In genomic region chr1:132890161-132890794, GRCm38 (mm10) we compare ENCODE assay signal across 12 mouse cellular contexts. TPM values are rescaled to one million over a fixed set of nuclear protein-coding genes. Genes with fewer than 3 reads are reported as not detected.
DNase-seq lines count a peak whose midpoint lies in the region; ATAC-seq and TF ChIP-seq lines count a peak whose summit lies in the region.
"Had no signal": no experiment of that assay in that cellular context is flagged by ENCODE, and none has a peak within 500 bp of the region (broad histone marks: within the 10 kb centered on the region; RNA-seq: fewer than 3 reads in every experiment).

No protein-coding gene starts in this region.

- H3K9me3 ChIP-seq in hindbrain, embryonic 12.5 days (replicated peaks), result no peaks in the 10 kb centered on the region
- H3K9me3 ChIP-seq in hindbrain, embryonic 10.5 days, result no peaks in the 10 kb centered on the region
- no peaks in the 10 kb centered on the region for H3K9me3 ChIP-seq in neural tube, embryonic 11.5 days (ENCODE audit: control insufficient read depth, low read length)
- H3K9me3 ChIP-seq in forebrain, embryonic 16.5 days (ENCODE audit: control insufficient read depth, low read length), result no peaks in the 10 kb centered on the region
- no peaks in the 10 kb centered on the region for H3K9me3 ChIP-seq in stomach, postnatal 0 days (ENCODE audit: control insufficient read depth, low read length)
- H3K9me3 ChIP-seq: embryonic facial prominence, embryonic 13.5 days; liver, embryonic 15.5 days had no signal

- DNase-seq in hindbrain, embryonic 10.5 days (ENCODE audit: low spot score), result no peak
- DNase-seq in neural tube, embryonic 11.5 days (ENCODE audit: low spot score), result peak; percentile 10
- no peak for DNase-seq in neural tube, embryonic 10.5 days (ENCODE audit: extremely low spot score, low spot score)
- DNase-seq in stomach, postnatal 0 days (ENCODE audit: low spot score), result peak; percentile 17
- no peak for DNase-seq in heart, postnatal 36 days
- DNase-seq: right cerebral cortex, postnatal 4 days had no signal

- no peaks in the 10 kb centered on the region for H3K36me3 ChIP-seq in hindbrain, embryonic 12.5 days
- H3K36me3 ChIP-seq in hindbrain, embryonic 10.5 days, result no peaks in the 10 kb centered on the region
- H3K36me3 ChIP-seq in neural tube, embryonic 11.5 days (ENCODE audit: control insufficient read depth, insufficient read depth, low read length), result no peaks in the 10 kb centered on the region
- H3K36me3 ChIP-seq in forebrain, embryonic 16.5 days (ENCODE audit: control insufficient read depth, insufficient read depth), result no peaks in the 10 kb centered on the region
- no peaks in the 10 kb centered on the region for H3K36me3 ChIP-seq in stomach, postnatal 0 days (ENCODE audit: control insufficient read depth, insufficient read depth, low read length)
- H3K36me3 ChIP-seq: embryonic facial prominence, embryonic 13.5 days; liver, embryonic 15.5 days had no signal

- intact Hi-C loops in heart, postnatal 36 days (cut with DNase I), result no loop called here

- H3K9ac ChIP-seq in hindbrain, embryonic 12.5 days, result no peak overlapping the region
- no peak overlapping the region for H3K9ac ChIP-seq in neural tube, embryonic 11.5 days (ENCODE audit: low read length)
- no peak overlapping the region for H3K9ac ChIP-seq in forebrain, embryonic 16.5 days (replicated peaks; ENCODE audit: low read depth, low read length)
- H3K9ac ChIP-seq in stomach, postnatal 0 days (ENCODE audit: low read length), result no peak overlapping the region
- H3K9ac ChIP-seq: embryonic facial prominence, embryonic 13.5 days; liver, embryonic 15.5 days had no signal

- H3K4me1 ChIP-seq in hindbrain, embryonic 12.5 days, result peaks cover 23% of the 10 kb centered on the region
- peaks cover 39% of the 10 kb centered on the region for H3K4me1 ChIP-seq in hindbrain, embryonic 10.5 days (replicated peaks)
- H3K4me1 ChIP-seq in neural tube, embryonic 11.5 days (ENCODE audit: control insufficient read depth, insufficient read depth, low read length), result peaks cover 5% of the 10 kb centered on the region; the same call in 1 of the 2 replicates
- H3K4me1 ChIP-seq in forebrain, embryonic 16.5 days (replicated peaks; ENCODE audit: control insufficient read depth, insufficient read depth, low read length), result peaks cover 18% of the 10 kb centered on the region
- no peaks in the 10 kb centered on the region for H3K4me1 ChIP-seq in stomach, postnatal 0 days (replicated peaks; ENCODE audit: control insufficient read depth, insufficient read depth)
- H3K4me1 ChIP-seq: liver, embryonic 15.5 days had no signal

- TF ChIP-seq EP300 in stomach, postnatal 0 days (optimal IDR thresholded peaks at IDR 0.05), result no peak

- peak overlapping the region; percentile 32; the same call in 1 of the 2 replicates for H3K27ac ChIP-seq in hindbrain, embryonic 12.5 days
- no peak overlapping the region for H3K27ac ChIP-seq in hindbrain, embryonic 10.5 days
- no peak overlapping the region for H3K27ac ChIP-seq in neural tube, embryonic 11.5 days (ENCODE audit: low read depth, low read length)
- no peak overlapping the region for H3K27ac ChIP-seq in forebrain, embryonic 16.5 days (ENCODE audit: low read length)
- H3K27ac ChIP-seq in stomach, postnatal 0 days (replicated peaks), result no peak overlapping the region
- H3K27ac ChIP-seq: embryonic facial prominence, embryonic 13.5 days; liver, embryonic 15.5 days had no signal

- H3K4me3 ChIP-seq in hindbrain, embryonic 12.5 days, result no peak overlapping the region
- no peak overlapping the region for H3K4me3 ChIP-seq in hindbrain, embryonic 10.5 days
- no peak overlapping the region for H3K4me3 ChIP-seq in neural tube, embryonic 11.5 days (ENCODE audit: low read depth, low read length)
- no peak overlapping the region for H3K4me3 ChIP-seq in forebrain, embryonic 16.5 days (replicated peaks; ENCODE audit: low read length)
- no peak overlapping the region for H3K4me3 ChIP-seq in stomach, postnatal 0 days (ENCODE audit: low read depth, low read length)
- H3K4me3 ChIP-seq: embryonic facial prominence, embryonic 13.5 days; liver, embryonic 15.5 days had no signal

- H3K4me2 ChIP-seq in hindbrain, embryonic 12.5 days (replicated peaks), result no peak overlapping the region
- no peak overlapping the region for H3K4me2 ChIP-seq in neural tube, embryonic 11.5 days (ENCODE audit: low read depth)
- H3K4me2 ChIP-seq in forebrain, embryonic 16.5 days (ENCODE audit: low read length), result no peak overlapping the region
- no peak overlapping the region for H3K4me2 ChIP-seq in stomach, postnatal 0 days (replicated peaks; ENCODE audit: low read depth)
- H3K4me2 ChIP-seq: embryonic facial prominence, embryonic 13.5 days; liver, embryonic 15.5 days had no signal

- TF ChIP-seq CTCF in stomach, postnatal 0 days (IDR thresholded peaks at IDR 0.05; ENCODE audit: low read depth), result no peak

- 64% methylated on average over 11 of the region's 11 CpGs for WGBS in hindbrain, embryonic 12.5 days
- 75% methylated on average over 11 of the region's 11 CpGs for WGBS in hindbrain, embryonic 10.5 days
- 68% methylated on average over 11 of the region's 11 CpGs for WGBS in neural tube, embryonic 11.5 days
- 56% methylated on average over 11 of the region's 11 CpGs for whole genome bisulfite sequencing in forebrain, embryonic 16.5 days
- WGBS in stomach, postnatal 0 days, result 57% methylated on average over 11 of the region's 11 CpGs

- ATAC-seq in hindbrain, embryonic 12.5 days (ENCODE audit: low FRiP score), result peak; percentile 29; the same call in 1 of the 2 replicates
- ATAC-seq in neural tube, embryonic 11.5 days (ENCODE audit: insufficient read depth, low FRiP score, low TSS enrichment), result no peak
- peak; percentile 13; the same call in 1 of the 2 replicates for ATAC-seq in forebrain, embryonic 16.5 days
- no peak; the same call in 1 of the 2 replicates for ATAC-seq in stomach, postnatal 0 days (ENCODE audit: low FRiP score, low TSS enrichment)
- ATAC-seq in megakaryocyte progenitor cell, adult 5-6 weeks (replicated peaks; ENCODE audit: poor library complexity), result no peak

- no peaks in the 10 kb centered on the region for H3K27me3 ChIP-seq in hindbrain, embryonic 12.5 days
- peaks cover 10% of the 10 kb centered on the region for H3K27me3 ChIP-seq in hindbrain, embryonic 10.5 days (ENCODE audit: insufficient read depth, poor library complexity, severe bottlenecking)
- no peaks in the 10 kb centered on the region for H3K27me3 ChIP-seq in neural tube, embryonic 11.5 days (ENCODE audit: control insufficient read depth, insufficient read depth, low read length)
- no peaks in the 10 kb centered on the region for H3K27me3 ChIP-seq in forebrain, embryonic 16.5 days (replicated peaks; ENCODE audit: control insufficient read depth, insufficient read depth, low read length)
- H3K27me3 ChIP-seq in stomach, postnatal 0 days (ENCODE audit: control insufficient read depth, insufficient read depth, low read length), result no peaks in the 10 kb centered on the region
- H3K27me3 ChIP-seq: liver, embryonic 15.5 days had no signal

RNA-seq across cellular contexts. Expression of gene Lrrn2, which starts 10.2 kb away (rescaled TPM):
- polyA plus RNA-seq in hindbrain, embryonic 12.5 days (2016; fragmentation: Nextera tagmentation; extraction: Ambion mirVana), result 17.0 and 18.8 TPM in 2 replicates
- polyA plus RNA-seq in hindbrain, embryonic 10.5 days (2016; fragmentation: Nextera tagmentation; extraction: Ambion mirVana), result 7.3 and 10.4 TPM in 2 replicates
- 8.1 and 8.5 TPM in 2 replicates for polyA plus RNA-seq in neural tube, embryonic 11.5 days (2014; fragmentation: Nextera tagmentation; extraction: Ambion mirVana)
- 48.6 and 53.8 TPM in 2 replicates for polyA plus RNA-seq in forebrain, embryonic 16.5 days (2015; fragmentation: Nextera tagmentation; extraction: Ambion mirVana)
- 1.7 and 2.1 TPM in 2 replicates for polyA plus RNA-seq in stomach, postnatal 0 days (2015; fragmentation: Nextera tagmentation; extraction: Ambion mirVana)
- total RNA-seq in heart, postnatal 36 days (2021), result 1 to 10 TPM; 2.4 to 2.8 TPM
- total RNA-seq in megakaryocyte progenitor cell, adult 5-6 weeks (2015), result not detected in 2 replicates
- total RNA-seq in megakaryocyte progenitor cell, adult 5-6 weeks (2017), result not detected in 2 replicates
- total RNA-seq: hematopoietic stem cell, adult 5-6 weeks had no signal

Comparison
In these comparisons a context has a peak if more than half of its experiments do, and no peak if none do; other contexts are left out.
1. DNase-seq: peak in neural tube, embryonic 11.5 days (single experiment) and stomach, postnatal 0 days (single experiment); none in hindbrain, embryonic 10.5 days (single experiment), neural tube, embryonic 10.5 days (single experiment) and heart, postnatal 36 days (0 of 2).
2. ATAC-seq: peak in hindbrain, embryonic 12.5 days (single experiment) and forebrain, embryonic 16.5 days (single experiment); none in neural tube, embryonic 11.5 days (single experiment), stomach, postnatal 0 days (single experiment) and megakaryocyte progenitor cell, adult 5-6 weeks (single experiment).